Comparison of ENCODE assay signal across 12 mouse cellular contexts in the genomic region with DNA sequence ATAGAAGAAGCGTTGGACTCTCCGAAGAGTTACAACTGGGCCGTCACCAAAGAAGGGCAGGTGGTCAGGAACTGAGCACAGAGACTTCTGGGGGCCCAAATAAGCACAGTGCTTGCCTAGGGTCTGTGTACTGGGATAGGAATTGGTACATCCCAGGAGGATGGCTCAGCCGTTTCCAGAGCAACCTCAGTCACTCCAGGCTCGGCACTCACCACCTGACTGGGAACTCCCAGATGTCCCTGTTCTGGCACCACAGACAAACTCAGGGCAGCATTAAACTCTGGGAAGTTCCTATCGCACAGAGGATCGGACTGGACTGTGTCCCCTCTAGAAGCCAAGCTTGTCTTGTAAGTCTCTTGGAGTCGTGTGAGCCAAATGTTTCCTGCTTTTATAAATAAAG. TPM values are rescaled to one million over a fixed set of nuclear protein-coding genes. Genes with fewer than 3 reads are reported as not detected.
DNase-seq lines count a peak whose midpoint lies in the region; ATAC-seq and TF ChIP-seq lines count a peak whose summit lies in the region.
"Had no signal": no experiment of that assay in that cellular context is flagged by ENCODE, and none has a peak within 500 bp of the region (broad histone marks: within the 10 kb centered on the region; RNA-seq: fewer than 3 reads in every experiment).

No protein-coding gene starts in this region.

- intact Hi-C loops in heart, postnatal 14 days (cut with DNase I), result loop anchor here (2.0 kb wide), 1 partner anchor 32 kb away; no protein-coding TSS in a partner anchor

- H3K9me3 ChIP-seq in heart, embryonic 11.5 days (replicated peaks; ENCODE audit: control insufficient read depth, low read length), result no peaks in the 10 kb centered on the region
- H3K9me3 ChIP-seq in ES-E14 (ENCODE audit: control insufficient read depth, insufficient read depth, low read depth, low read length), result no peaks in the 10 kb centered on the region
- no peaks in the 10 kb centered on the region for H3K9me3 ChIP-seq in hindbrain, embryonic 10.5 days
- H3K9me3 ChIP-seq in liver, postnatal 0 days (ENCODE audit: low read length), result no peaks in the 10 kb centered on the region

- H3K27ac ChIP-seq in heart, embryonic 11.5 days (ENCODE audit: low read depth, low read length), result no peak overlapping the region
- no peak overlapping the region for H3K27ac ChIP-seq in ES-E14 (ENCODE audit: insufficient read depth, low read depth, low read length, poor library complexity, severe bottlenecking)
- H3K27ac ChIP-seq in hindbrain, embryonic 10.5 days, result no peak overlapping the region
- no peak overlapping the region for H3K27ac ChIP-seq in liver, postnatal 0 days (ENCODE audit: low read depth)

- ATAC-seq in heart, embryonic 11.5 days (replicated peaks; ENCODE audit: insufficient number of reproducible peaks, low FRiP score, low TSS enrichment), result no peak
- no peak for ATAC-seq in liver, postnatal 0 days

- TF ChIP-seq CTCF in liver, postnatal 0 days (IDR thresholded peaks at IDR 0.05; ENCODE audit: low read depth), result no peak

- no peak for TF ChIP-seq EP300 in liver, postnatal 0 days (IDR thresholded peaks at IDR 0.05; ENCODE audit: low read depth)

- peak overlapping the region; percentile 93 for H3K4me2 ChIP-seq in heart, embryonic 11.5 days
- peak overlapping the region; percentile 76; the same call in 1 of the 2 replicates for H3K4me2 ChIP-seq in liver, postnatal 0 days (ENCODE audit: low read depth, low read length)

- no peaks in the 10 kb centered on the region for H3K27me3 ChIP-seq in heart, embryonic 11.5 days (ENCODE audit: control insufficient read depth, insufficient read depth, low read length)
- H3K27me3 ChIP-seq in hindbrain, embryonic 10.5 days (ENCODE audit: insufficient read depth, poor library complexity, severe bottlenecking), result no peaks in the 10 kb centered on the region
- no peaks in the 10 kb centered on the region for H3K27me3 ChIP-seq in liver, postnatal 0 days (ENCODE audit: insufficient read depth, low read length)

- H3K9ac ChIP-seq in heart, embryonic 11.5 days (ENCODE audit: low read depth, low read length), result 0 out of 2 replicates have a peak overlapping the region, but pooled peaks have one; percentile 84
- peak overlapping the region; percentile 91; the same call in 1 of the 2 replicates for H3K9ac ChIP-seq in ES-E14 (ENCODE audit: insufficient read depth, low read depth, low read length, poor library complexity, severe bottlenecking)
- no peak overlapping the region for H3K9ac ChIP-seq in liver, postnatal 0 days (replicated peaks)

- peak overlapping the region; percentile 82 for H3K4me3 ChIP-seq in heart, embryonic 11.5 days (ENCODE audit: low read depth, low read length)
- H3K4me3 ChIP-seq in ES-E14 (ENCODE audit: insufficient read depth in 1 of 2, low read depth in 1 of 2, low read length in 2 of 2, poor library complexity in 1 of 2, severe bottlenecking in 1 of 2), result no peak overlapping the region; a peak in 1 of 4 replicates
- H3K4me3 ChIP-seq in hindbrain, embryonic 10.5 days, result peak overlapping the region; percentile 91
- no peak overlapping the region for H3K4me3 ChIP-seq in liver, postnatal 0 days (ENCODE audit: low read depth, low read length)

- 83% methylated on average over 8 of the region's 8 CpGs for WGBS in heart, embryonic 11.5 days (ENCODE audit: insufficient replicate concordance)
- WGBS in hindbrain, embryonic 10.5 days, result 83% methylated on average over 8 of the region's 8 CpGs
- 91% methylated on average over 8 of the region's 8 CpGs for WGBS in liver, postnatal 0 days (ENCODE audit: insufficient replicate concordance)

- DNase-seq in heart, postnatal 14 days, result no peak
- DNase-seq in ES-E14 (ENCODE audit: low read depth, low spot score), result no peak
- no peak for DNase-seq in hindbrain, embryonic 10.5 days (ENCODE audit: low spot score)
- DNase-seq in liver, postnatal 0 days, result no peak
- DNase-seq in adrenal gland, adult 2 months, result no peak
- no peak for DNase-seq in retina, embryonic 14.5 days (ENCODE audit: low spot score)
- DNase-seq in left cerebral cortex, adult 9 months (ENCODE audit: low spot score in 2 of 2), result no peak
- DNase-seq: retina, postnatal 1 day had no signal

- in situ Hi-C loops in ES-E14 (cut with MboI; ENCODE audit: low sequenced_read_pairs in 2 of 2, unreplicated experiment in 2 of 2), result no loop called here

- no peaks in the 10 kb centered on the region; the same call in 1 of the 2 replicates for H3K36me3 ChIP-seq in heart, embryonic 11.5 days (ENCODE audit: control insufficient read depth, insufficient read depth, low read length)
- H3K36me3 ChIP-seq in ES-E14 (ENCODE audit: control insufficient read depth, insufficient read depth, low read length, poor library complexity, severe bottlenecking), result peaks cover 6% of the 10 kb centered on the region; the same call in 1 of the 2 replicates
- H3K36me3 ChIP-seq in hindbrain, embryonic 10.5 days, result peaks cover 28% of the 10 kb centered on the region
- peaks cover 7% of the 10 kb centered on the region for H3K36me3 ChIP-seq in liver, postnatal 0 days (replicated peaks; ENCODE audit: insufficient read depth, low read length)

- peaks cover 7% of the 10 kb centered on the region for H3K4me1 ChIP-seq in heart, embryonic 11.5 days (ENCODE audit: control insufficient read depth, insufficient read depth, low read length)
- peaks cover 0 to 9% of the 10 kb centered on the region in 2 experiments; a peak in 2 of 4 replicates for H3K4me1 ChIP-seq in ES-E14 (ENCODE audit: control insufficient read depth in 2 of 2, insufficient read depth in 2 of 2, low read length in 2 of 2, poor library complexity in 1 of 2)
- H3K4me1 ChIP-seq in hindbrain, embryonic 10.5 days (replicated peaks), result peaks cover 26% of the 10 kb centered on the region
- peaks cover 19% of the 10 kb centered on the region for H3K4me1 ChIP-seq in liver, postnatal 0 days (ENCODE audit: insufficient read depth)

TF ChIP-seq in ES-E14, 5 proteins besides CTCF, POLR2A, EP300 and RAD21:
- TF ChIP-seq MAFK (IDR thresholded peaks at IDR 0.05; ENCODE audit: insufficient read depth, low read depth, low read length) (no peak), ZNF384 (IDR thresholded peaks at IDR 0.05; ENCODE audit: low read depth, low read length) (no peak), HCFC1 (IDR thresholded peaks at IDR 0.05; ENCODE audit: borderline replicate concordance, insufficient read depth, low read length) (no peak), ZC3H11A (IDR thresholded peaks at IDR 0.05; ENCODE audit: borderline replicate concordance, low read depth, low read length) (no peak), CHD2 (IDR thresholded peaks at IDR 0.05; ENCODE audit: low read depth, low read length) (no peak)

RNA-seq across cellular contexts. Expression of gene Mrps26, which starts 1.4 kb away (rescaled TPM):
- polyA plus RNA-seq in heart, embryonic 11.5 days (2014; fragmentation: Nextera tagmentation; extraction: Ambion mirVana), result 78.4 and 79.9 TPM in 2 replicates
- total RNA-seq in heart, postnatal 14 days (2021), result 10 to 100 TPM; 64.9 to 76.1 TPM
- total RNA-seq in ES-E14 (2012; rRNA removed), result 42.6 and 57.0 TPM in 2 replicates
- 91.1 and 100 TPM in 2 replicates for polyA plus RNA-seq in hindbrain, embryonic 10.5 days (2016; fragmentation: Nextera tagmentation; extraction: Ambion mirVana)
- polyA plus RNA-seq in liver, postnatal 0 days (2015; fragmentation: Nextera tagmentation; extraction: Ambion mirVana), result 38.8 and 39.8 TPM in 2 replicates
- total RNA-seq in adrenal gland, adult 2 months (2021), result 10 to 100 TPM; 51.8 to 67.1 TPM
- 148 and 163 TPM in 2 replicates for polyA plus RNA-seq in adrenal gland, adult 2 months (2012; rRNA removed)

RNA-seq across cellular contexts. Expression of gene Oxt, which starts 11.0 kb away (rescaled TPM):
- not detected in 2 replicates for polyA plus RNA-seq in heart, embryonic 11.5 days (2014; fragmentation: Nextera tagmentation; extraction: Ambion mirVana)
- total RNA-seq in heart, postnatal 14 days (2021), result not detected
- total RNA-seq in ES-E14 (2012; rRNA removed), result 0.45 TPM in 1 of 2 replicates, not detected in the other
- polyA plus RNA-seq in hindbrain, embryonic 10.5 days (2016; fragmentation: Nextera tagmentation; extraction: Ambion mirVana), result not detected in 2 replicates
- not detected in 2 replicates for polyA plus RNA-seq in liver, postnatal 0 days (2015; fragmentation: Nextera tagmentation; extraction: Ambion mirVana)
- total RNA-seq in adrenal gland, adult 2 months (2021), result not detected
- polyA plus RNA-seq in adrenal gland, adult 2 months (2012; rRNA removed), result not detected in 2 replicates
- total RNA-seq: adrenal gland, postnatal 4 days had no signal
- polyA plus RNA-seq: C2C12; limb, embryonic 11.5 days had no signal

RNA-seq across cellular contexts. Expression of gene Avp, which starts 17.4 kb away (rescaled TPM):
- polyA plus RNA-seq in heart, embryonic 11.5 days (2014; fragmentation: Nextera tagmentation; extraction: Ambion mirVana), result 1.1 and 1.3 TPM in 2 replicates
- total RNA-seq in heart, postnatal 14 days (2021), result 1 to 10 TPM in 1 of 2 experiments, under 1 TPM in 1; 0.88 to 1.2 TPM
- total RNA-seq in ES-E14 (2012; rRNA removed), result not detected in 2 replicates
- polyA plus RNA-seq in hindbrain, embryonic 10.5 days (2016; fragmentation: Nextera tagmentation; extraction: Ambion mirVana), result not detected in 2 replicates
- not detected in 2 replicates for polyA plus RNA-seq in liver, postnatal 0 days (2015; fragmentation: Nextera tagmentation; extraction: Ambion mirVana)
- total RNA-seq in adrenal gland, adult 2 months (2021), result not detected
- polyA plus RNA-seq in adrenal gland, adult 2 months (2012; rRNA removed), result not detected in 2 replicates
- total RNA-seq: adrenal gland, postnatal 4 days had no signal
- polyA plus RNA-seq: C2C12; limb, embryonic 11.5 days had no signal

Comparison
In these comparisons a context has a peak if more than half of its experiments do, and no peak if none do; other contexts are left out.
1. H3K4me3 ChIP-seq: peak in heart, embryonic 11.5 days (single experiment) and hindbrain, embryonic 10.5 days (single experiment); none in ES-E14 (0 of 2) and liver, postnatal 0 days (single experiment).